In genomic region chr1:182081744-182082419, GRCm38 (mm10) we compare ENCODE assay signal across 9 mouse cellular contexts. TPM values are rescaled to one million over a fixed set of nuclear protein-coding genes. Genes with fewer than 3 reads are reported as not detected.
DNase-seq lines count a peak whose midpoint lies in the region; ATAC-seq and TF ChIP-seq lines count a peak whose summit lies in the region.
"Had no signal": no experiment of that assay in that cellular context is flagged by ENCODE, and none has a peak within 500 bp of the region (broad histone marks: within the 10 kb centered on the region; RNA-seq: fewer than 3 reads in every experiment).

No protein-coding gene starts in this region.

- H3K9me3 ChIP-seq in heart, postnatal 0 days (replicated peaks; ENCODE audit: control insufficient read depth, low read length), result peaks cover 7% of the 10 kb centered on the region; the same call in 1 of the 2 replicates

- peak; percentile 75 for ATAC-seq in common myeloid progenitor, adult 5-6 weeks (replicated peaks; ENCODE audit: low read depth, poor library complexity, severe bottlenecking)
- peak; percentile 90 for ATAC-seq in heart, postnatal 0 days (ENCODE audit: insufficient read depth, low read depth)
- ATAC-seq in megakaryocyte progenitor cell, adult 5-6 weeks (replicated peaks; ENCODE audit: poor library complexity), result peak; percentile 63
- no peak for ATAC-seq in erythroblast, adult 5-6 weeks (replicated peaks; ENCODE audit: low FRiP score, poor library complexity, severe bottlenecking)

- 16% methylated on average over 16 of the region's 16 CpGs for WGBS in heart, postnatal 0 days

- H3K4me3 ChIP-seq in heart, postnatal 0 days (ENCODE audit: low read depth, low read length), result no peak overlapping the region
- H3K4me3 ChIP-seq: myocyte had no signal

- H3K9ac ChIP-seq in heart, postnatal 0 days (replicated peaks; ENCODE audit: low read depth, low read length), result no peak overlapping the region

- H3K27me3 ChIP-seq in heart, postnatal 0 days (ENCODE audit: control insufficient read depth, insufficient read depth, low read length), result no peaks in the 10 kb centered on the region

- H3K4me2 ChIP-seq in heart, postnatal 0 days (ENCODE audit: low read depth, low read length), result peak overlapping the region; percentile 17; the same call in 1 of the 2 replicates

- peak; percentile 68 for TF ChIP-seq EP300 in heart, postnatal 0 days (IDR thresholded peaks at IDR 0.05; ENCODE audit: low read depth)

- peak overlapping the region; percentile 49 for H3K27ac ChIP-seq in heart, postnatal 0 days (ENCODE audit: low read depth)

- no peak for TF ChIP-seq CTCF in heart, postnatal 0 days (IDR thresholded peaks at IDR 0.05; ENCODE audit: low read depth)

- peak; percentile 84 for DNase-seq in MN1 (ENCODE audit: low spot score)
- peak; percentile 80 for DNase-seq in heart, postnatal 0 days (ENCODE audit: low spot score)
- no peak for DNase-seq in spleen, adult 12 weeks (ENCODE audit: low spot score)
- no peak for DNase-seq in B cell, adult 2 months
- no peak for DNase-seq in gastrocnemius, adult 8-10 months (ENCODE audit: low spot score in 2 of 2)

- H3K36me3 ChIP-seq in heart, postnatal 0 days (replicated peaks; ENCODE audit: control insufficient read depth, insufficient read depth, low read length), result no peaks in the 10 kb centered on the region

- peaks cover 12% of the 10 kb centered on the region for H3K4me1 ChIP-seq in heart, postnatal 0 days (ENCODE audit: control insufficient read depth, insufficient read depth)

RNA-seq across cellular contexts. Expression of gene Srp9, which starts 42.7 kb away (rescaled TPM):
- 103 and 131 TPM in 2 replicates for total RNA-seq in common myeloid progenitor, adult 5-6 weeks (2017)
- 62.5 and 65.0 TPM in 2 replicates for total RNA-seq in heart, postnatal 0 days (2014; rRNA removed; ENCODE audit: low replicate concordance)
- polyA plus RNA-seq in heart, postnatal 0 days (2015; fragmentation: Nextera tagmentation; extraction: Ambion mirVana), result 147 and 155 TPM in 2 replicates
- total RNA-seq in megakaryocyte progenitor cell, adult 5-6 weeks (2015), result 157 and 164 TPM in 2 replicates
- total RNA-seq in megakaryocyte progenitor cell, adult 5-6 weeks (2017), result 123 and 133 TPM in 2 replicates
- 33.4 and 50.4 TPM in 2 replicates for total RNA-seq in erythroblast, adult 5-6 weeks (2015; ENCODE audit: low replicate concordance)
- total RNA-seq in erythroblast, adult 5-6 weeks (2017; ENCODE audit: low replicate concordance), result 21.3 and 21.4 TPM in 2 replicates
- total RNA-seq in gastrocnemius, adult 8-10 months (2022), result 10 to 100 TPM; 41.5 to 49.1 (median 45.6) TPM

Comparison
In these comparisons a context has a peak if more than half of its experiments do, and no peak if none do; other contexts are left out.
1. DNase-seq: peak in MN1 (single experiment) and heart, postnatal 0 days (single experiment); none in spleen, adult 12 weeks (single experiment), B cell, adult 2 months (0 of 2) and gastrocnemius, adult 8-10 months (0 of 2).